ENCODE assay signal across 10 mouse cellular contexts in the genomic region with DNA sequence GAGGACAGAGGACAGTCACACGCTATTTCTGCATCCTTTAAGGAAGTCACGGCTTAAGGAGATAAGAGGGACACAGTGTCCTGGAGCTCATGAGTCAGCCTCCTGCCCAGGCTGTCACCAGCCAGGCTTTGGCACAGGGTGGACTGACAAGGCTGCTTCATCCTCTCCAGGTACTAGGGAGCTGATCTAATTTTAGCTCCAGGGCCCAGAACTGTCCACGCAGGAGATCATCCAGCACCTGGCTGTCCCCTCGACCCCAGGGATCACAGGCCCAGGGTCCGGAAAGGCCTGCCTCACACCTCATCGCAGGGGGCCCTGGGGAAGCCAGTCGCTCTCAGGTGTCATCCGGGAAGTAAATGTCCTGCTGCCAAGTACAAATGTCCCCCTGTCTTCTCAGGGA.
A peak's percentile ranks its signal among the peaks of the same experiment; 100 is the strongest.
DNase-seq lines count a peak whose midpoint lies in the region; ATAC-seq and TF ChIP-seq lines count a peak whose summit lies in the region.
"Had no signal": no experiment of that assay in that cellular context is flagged by ENCODE, and none has a peak within 500 bp of the region (broad histone marks: within the 10 kb centered on the region; RNA-seq: fewer than 3 reads in every experiment).

No protein-coding gene starts in this region.

- no peak for TF ChIP-seq EP300 in liver, embryonic 14.5 days (IDR thresholded peaks at IDR 0.05; ENCODE audit: low read depth)

- no peak for DNase-seq in liver
- DNase-seq in cerebellum, adult 18-20 months, result peak; percentile 81 to 83
- peak; percentile 43 to 77 for DNase-seq in heart, adult 18-20 months
- no peak for DNase-seq in liver, embryonic 14.5 days (ENCODE audit: low read depth in 3 of 3, low spot score in 3 of 3)
- no peak for DNase-seq in left cerebral cortex, adult 9 months (ENCODE audit: low spot score in 2 of 2)
- DNase-seq in frontal cortex, postnatal 25 days (ENCODE audit: low spot score in 2 of 2), result no peak
- DNase-seq: embryo, embryonic 11 days; kidney, postnatal 25 days had no signal

- no peaks in the 10 kb centered on the region for H3K4me1 ChIP-seq in liver, embryonic 12.5 days
- no peaks in the 10 kb centered on the region for H3K4me1 ChIP-seq in liver, embryonic 14.5 days (replicated peaks; ENCODE audit: control insufficient read depth in 2 of 2, insufficient read depth in 2 of 2, low read length in 1 of 2)

- 18% methylated on average over 8 of the region's 8 CpGs for WGBS in liver, embryonic 12.5 days (ENCODE audit: insufficient replicate concordance)
- WGBS in liver, embryonic 14.5 days (ENCODE audit: insufficient replicate concordance), result 11% methylated on average over 8 of the region's 8 CpGs

- H3K9ac ChIP-seq in liver, embryonic 12.5 days, result no peak overlapping the region
- H3K9ac ChIP-seq in liver, embryonic 14.5 days (replicated peaks), result no peak overlapping the region

- no peak overlapping the region for H3K27ac ChIP-seq in liver, embryonic 12.5 days
- H3K27ac ChIP-seq in liver, embryonic 14.5 days, result no peak overlapping the region

- TF ChIP-seq CTCF in liver, embryonic 14.5 days (IDR thresholded peaks at IDR 0.05; ENCODE audit: low read depth), result no peak

- no peaks in the 10 kb centered on the region for H3K27me3 ChIP-seq in liver, embryonic 12.5 days (replicated peaks)
- no peaks in the 10 kb centered on the region for H3K27me3 ChIP-seq in liver, embryonic 14.5 days (ENCODE audit: control insufficient read depth, insufficient read depth, low read length)

- no peak overlapping the region for H3K4me2 ChIP-seq in liver, embryonic 12.5 days
- H3K4me2 ChIP-seq in liver, embryonic 14.5 days (ENCODE audit: low read depth), result no peak overlapping the region

- H3K9me3 ChIP-seq in liver, embryonic 12.5 days (replicated peaks), result 0 out of 2 replicates have a peak, but pooled peaks cover 5% of the 10 kb centered on the region
- H3K9me3 ChIP-seq in liver, embryonic 14.5 days (ENCODE audit: control insufficient read depth, low read length), result no peaks in the 10 kb centered on the region

- no peaks in the 10 kb centered on the region for H3K36me3 ChIP-seq in liver, embryonic 12.5 days
- H3K36me3 ChIP-seq in liver, embryonic 14.5 days (replicated peaks; ENCODE audit: control insufficient read depth, insufficient read depth, low read depth), result no peaks in the 10 kb centered on the region

- ATAC-seq in liver, embryonic 12.5 days, result 0 out of 2 replicates have a peak, but pooled peaks have one; percentile 21
- ATAC-seq in liver, embryonic 14.5 days (ENCODE audit: insufficient read depth), result 0 out of 2 replicates have a peak, but pooled peaks have one; percentile 21
- ATAC-seq: forebrain, embryonic 14.5 days had no signal

- H3K4me3 ChIP-seq in liver, embryonic 12.5 days, result no peak overlapping the region
- no peak overlapping the region for H3K4me3 ChIP-seq in liver, embryonic 14.5 days (ENCODE audit: insufficient read depth in 1 of 2, low read depth in 2 of 2, low read length in 2 of 2)

Comparison
In these comparisons a context has a peak if more than half of its experiments do, and no peak if none do; other contexts are left out.
1. DNase-seq: peak in cerebellum, adult 18-20 months (2 of 2) and heart, adult 18-20 months (2 of 2); none in liver (single experiment), liver, embryonic 14.5 days (0 of 3), left cerebral cortex, adult 9 months (0 of 2) and frontal cortex, postnatal 25 days (0 of 2).